Mouse (Mus musculus): ENCODE data around the gene Arhgef10l. TPM values are rescaled to one million over a fixed set of nuclear protein-coding genes. Genes with fewer than 3 reads are reported as not detected.
"Not testable (repeated sequence)": the region's sequence is repeated elsewhere in the genome, so short reads cannot be mapped to it uniquely, and the experiment has no call there.

The Arhgef10l gene
- total RNA-seq, 2 experiments from 2014 or later = 17.5 to 25.7 TPM

- no peak for DNase-seq
Measured at GRCm38 (mm10) chr4:140606197-140606596, 59.6 kb downstream of the Arhgef10l start.

DNA sequence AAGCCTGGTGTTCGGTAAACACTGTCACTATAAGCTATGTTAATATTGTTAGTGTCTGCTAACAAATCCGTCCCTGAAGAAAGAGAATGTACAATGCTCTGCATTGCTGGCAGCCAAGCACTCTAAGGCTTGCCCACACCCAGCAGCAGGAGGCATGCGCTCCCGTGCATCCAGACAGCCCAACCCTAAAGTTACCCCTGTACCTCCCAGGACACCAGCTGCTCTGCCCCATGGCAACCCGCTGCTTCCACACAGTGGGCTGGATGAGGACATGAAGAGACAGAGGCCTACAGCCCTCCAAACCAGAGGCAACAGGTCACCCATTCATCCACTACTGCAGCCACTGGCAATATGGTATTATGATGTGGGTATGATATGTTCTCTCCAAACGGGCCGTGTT, 60.0 kb downstream of the Arhgef10l start:
- DNase-seq = no peak

DNA sequence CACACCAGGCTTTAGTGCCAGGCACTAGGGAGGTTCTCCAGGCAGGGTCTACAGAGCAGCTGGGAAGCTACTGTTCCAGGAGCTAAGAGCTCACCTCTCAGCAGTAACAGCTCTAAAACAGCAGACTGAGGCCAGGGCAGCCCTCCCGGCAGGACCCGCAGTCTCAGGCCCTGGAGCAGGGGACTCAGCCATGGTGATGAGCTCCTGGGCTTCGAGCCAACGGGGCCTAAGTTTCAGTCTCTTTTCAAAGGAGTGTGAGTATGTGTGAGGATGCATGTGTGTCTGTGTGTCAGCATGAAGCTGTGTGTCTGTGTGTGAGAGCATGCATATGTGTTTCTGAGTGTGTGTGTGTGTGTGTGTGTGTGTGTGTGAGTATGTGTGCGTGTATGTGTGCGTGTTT, 60.6 kb downstream of the Arhgef10l start:
- DNase-seq = no peak

DNA sequence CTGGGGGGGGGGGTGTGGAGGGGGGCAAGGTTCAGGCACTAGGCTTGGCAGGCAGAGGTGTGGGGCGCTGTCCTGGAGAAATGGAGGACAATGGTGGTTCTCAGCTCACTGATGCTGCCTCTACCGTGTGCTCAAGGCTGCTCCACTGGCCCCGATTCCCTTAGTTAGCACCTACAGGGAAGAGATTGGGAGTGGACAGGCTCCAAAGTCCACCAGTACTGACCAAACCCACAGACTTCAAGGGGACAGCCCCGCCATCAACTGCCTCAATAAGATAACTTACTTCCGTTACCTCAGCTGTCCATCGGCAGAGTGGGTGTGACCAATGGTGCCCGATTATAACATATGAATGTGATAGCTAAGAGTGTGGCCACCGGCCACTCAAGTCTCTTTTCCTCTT, 61.3 kb downstream of the Arhgef10l start:
- no peak for DNase-seq

DNA sequence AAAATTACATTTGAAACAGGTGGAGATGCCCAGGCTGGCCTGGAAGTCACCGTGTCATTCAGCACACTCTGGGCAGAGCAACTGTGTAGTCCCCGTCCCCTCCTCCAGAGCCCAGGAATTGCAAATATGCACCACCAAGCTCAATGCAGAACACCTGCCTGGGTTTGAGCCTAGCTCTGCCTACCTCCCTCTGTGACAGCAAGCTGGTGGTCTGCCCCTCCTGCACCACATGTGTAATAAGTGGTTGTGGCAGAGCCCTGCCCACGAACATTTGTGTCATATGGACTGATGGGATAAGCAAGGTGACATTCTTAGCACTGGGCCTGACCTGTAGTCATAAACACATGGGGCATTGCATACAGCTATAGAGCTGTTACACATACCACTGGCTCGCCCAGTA, 63.8 kb downstream of the Arhgef10l start:
- no peak for DNase-seq

DNA sequence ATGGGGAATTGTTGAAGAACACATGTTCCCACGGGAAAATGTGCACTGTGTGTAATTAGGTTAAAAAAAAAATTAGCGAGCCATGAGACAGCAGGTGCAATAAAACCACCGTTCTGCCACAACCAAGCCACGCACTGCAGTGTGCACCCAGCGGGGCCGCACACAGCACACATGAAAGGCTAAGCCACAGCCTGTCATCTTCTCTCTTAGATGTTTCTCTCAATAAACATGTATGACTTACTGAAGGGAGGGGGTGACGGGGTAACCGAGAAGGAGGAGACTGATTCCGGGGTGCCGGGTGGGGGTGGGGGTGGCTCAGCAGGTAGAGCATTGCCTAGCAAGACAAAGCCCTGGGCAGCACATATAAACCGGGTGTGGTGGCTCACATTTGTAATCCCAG, 64.7 kb downstream of the Arhgef10l start:
- no peak for DNase-seq

- no peak for DNase-seq
Measured at GRCm38 (mm10) chr4:140598846-140599245, 67.0 kb downstream of the Arhgef10l start.

DNA sequence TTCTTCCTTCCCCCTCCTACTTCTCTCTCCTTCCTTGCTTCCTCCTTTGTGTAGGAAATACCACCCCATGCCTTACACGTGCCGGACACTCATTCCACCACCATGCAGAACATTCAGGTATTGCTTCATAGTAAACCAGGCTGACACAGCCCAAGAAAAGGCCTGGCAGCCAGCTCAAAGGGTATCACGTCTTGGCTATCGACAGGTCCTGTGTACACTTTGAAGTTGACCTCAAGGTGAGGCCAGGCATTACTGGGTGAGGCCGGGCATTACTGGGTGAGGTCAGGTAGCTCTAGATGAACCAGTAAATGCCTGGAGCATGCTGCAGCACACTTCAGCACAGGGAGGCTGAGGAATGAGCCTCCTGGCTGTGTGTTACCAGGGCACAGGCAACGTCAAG, 67.9 kb downstream of the Arhgef10l start:
- DNase-seq = no peak

GRCm38 (mm10) chr4:140597378-140597777, 68.4 kb downstream of the Arhgef10l start:
- no peak for DNase-seq

- DNase-seq = peak; percentile 36
Measured at GRCm38 (mm10) chr4:140593771-140594505, 71.9 kb downstream of the Arhgef10l start.

- no peak for DNase-seq
Measured at GRCm38 (mm10) chr4:140592990-140593770, 72.6 kb downstream of the Arhgef10l start.

DNA sequence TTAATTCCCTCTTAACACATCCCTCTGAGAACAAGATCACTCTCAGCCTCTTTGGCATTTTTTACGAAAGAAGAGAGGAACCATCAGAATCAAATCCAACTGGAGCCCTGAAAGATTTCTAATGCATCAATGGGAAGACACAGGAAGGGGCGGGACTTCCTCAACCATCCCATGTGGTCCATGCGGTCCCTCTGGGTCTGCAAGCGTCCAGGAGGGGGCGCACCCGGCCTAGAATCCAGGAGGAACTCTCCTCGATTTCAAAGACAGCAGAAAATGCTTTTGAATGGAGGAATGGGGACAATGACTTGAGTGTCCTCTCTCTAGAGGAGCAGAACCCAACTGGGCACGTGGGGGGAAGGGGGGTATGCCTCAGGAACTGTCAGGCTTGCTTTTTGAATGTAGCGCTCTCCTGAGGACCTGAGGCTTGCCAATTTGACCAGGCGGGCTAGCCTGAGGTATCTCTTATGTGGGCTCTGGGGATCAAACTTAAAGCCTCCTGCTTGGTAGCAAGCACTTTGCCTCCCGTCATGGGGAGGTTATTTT, 73.5 kb downstream of the Arhgef10l start:
- DNase-seq = peak; percentile 93

- no peak for DNase-seq
Measured at GRCm38 (mm10) chr4:140586478-140586877, 79.3 kb downstream of the Arhgef10l start.

GRCm38 (mm10) chr4:140584240-140584639, 81.6 kb downstream of the Arhgef10l start:
- no peak for DNase-seq

GRCm38 (mm10) chr4:140582390-140583088, 83.3 kb downstream of the Arhgef10l start:
- DNase-seq = no peak

GRCm38 (mm10) chr4:140581730-140582389, 84.0 kb downstream of the Arhgef10l start:
- peak; percentile 29 for DNase-seq

DNA sequence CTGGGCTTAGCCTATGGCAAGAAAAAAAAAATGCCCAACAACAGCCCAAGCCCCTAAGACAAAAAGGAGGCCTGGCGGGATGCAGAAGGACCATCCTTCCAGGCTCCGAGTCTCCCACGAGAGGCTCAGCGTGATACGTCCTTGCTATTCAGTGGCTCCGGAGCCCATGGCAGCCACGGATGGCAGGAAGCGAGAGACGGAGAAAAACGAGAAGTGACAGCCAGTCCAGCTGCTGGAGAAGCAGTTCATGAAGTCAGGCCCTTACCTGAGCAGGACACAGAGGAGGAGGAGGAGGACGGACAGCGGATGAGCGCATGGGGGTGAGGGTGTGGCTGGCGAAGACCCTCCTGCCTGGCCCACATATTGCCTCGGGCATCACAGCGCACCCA, 84.5 kb downstream of the Arhgef10l start:
- DNase-seq = no peak

GRCm38 (mm10) chr4:140580866-140581265, 84.9 kb downstream of the Arhgef10l start:
- DNase-seq = no peak

- DNase-seq = peak; percentile 49
Measured at GRCm38 (mm10) chr4:140579576-140579975, 86.2 kb downstream of the Arhgef10l start.

- DNase-seq = no peak
Measured at GRCm38 (mm10) chr4:140579149-140579548, 86.7 kb downstream of the Arhgef10l start.

DNA sequence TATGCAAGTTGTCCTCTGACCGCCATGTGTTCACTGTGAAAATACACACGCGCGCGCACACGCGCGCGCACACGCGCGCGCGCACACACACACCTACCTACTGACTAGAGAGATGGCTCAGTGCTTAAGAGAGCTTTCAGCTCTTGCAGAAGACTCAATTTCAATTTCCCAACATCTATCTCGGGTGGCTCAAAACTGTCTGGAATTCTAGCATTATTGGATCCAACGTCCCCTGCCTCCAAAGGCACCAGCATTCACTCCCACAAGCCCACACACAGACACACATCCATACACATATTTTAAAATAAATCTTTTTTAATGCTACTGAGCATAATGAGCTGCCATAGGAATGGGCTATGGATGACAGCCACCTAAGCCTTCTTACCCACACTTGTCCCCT, 89.2 kb downstream of the Arhgef10l start:
- no peak for DNase-seq

GRCm38 (mm10) chr4:140574863-140575262, 90.9 kb downstream of the Arhgef10l start:
- not testable (repeated sequence) for DNase-seq

Data from adrenal gland, postnatal 10 days (tissue).